Comparison of ENCODE assay signal across 9 mouse cellular contexts in genomic region chr10:103443070-103443469, GRCm38 (mm10).
DNase-seq lines count a peak whose midpoint lies in the region; ATAC-seq lines count a peak whose summit lies in the region.
"Had no signal": no experiment of that assay in that cellular context is flagged by ENCODE, and none has a peak within 500 bp of the region (broad histone marks: within the 10 kb centered on the region; RNA-seq: fewer than 3 reads in every experiment).

No protein-coding gene starts in this region.

- no peaks in the 10 kb centered on the region for H3K4me1 ChIP-seq in stomach, embryonic 14.5 days (ENCODE audit: control insufficient read depth, insufficient read depth, low read length)

- DNase-seq in right cerebral cortex, adult 18-20 months: peak; percentile 33
- no peak for DNase-seq in right cerebral cortex, postnatal 14 days
- DNase-seq in c-Kit-positive CD71-positive TER-119-positive erythroid progenitor cells, embryonic 14.5 days (ENCODE audit: low spot score): peak; percentile 38
- DNase-seq in forelimb bud, embryonic 11.5 days (ENCODE audit: low read depth, low spot score): peak; percentile 81
- DNase-seq in large intestine, adult 2 months (ENCODE audit: low read depth, low spot score): peak; percentile 4
- DNase-seq in lung, postnatal 14 days: peak; percentile 19

- 38% methylated on average over 3 of the region's 3 CpGs for WGBS in large intestine, adult 2 months
- whole genome bisulfite sequencing in stomach, embryonic 14.5 days: 35% methylated on average over 3 of the region's 3 CpGs

- no peaks in the 10 kb centered on the region for H3K9me3 ChIP-seq in stomach, embryonic 14.5 days (ENCODE audit: control insufficient read depth, low read depth, low read length)

- H3K36me3 ChIP-seq in stomach, embryonic 14.5 days (ENCODE audit: control insufficient read depth, insufficient read depth, low read length): no peaks in the 10 kb centered on the region

- no peaks in the 10 kb centered on the region for H3K27me3 ChIP-seq in stomach, embryonic 14.5 days (ENCODE audit: control insufficient read depth, insufficient read depth, low read length)

- no peak overlapping the region for H3K9ac ChIP-seq in stomach, embryonic 14.5 days (replicated peaks; ENCODE audit: low read depth, low read length)

- H3K4me3 ChIP-seq in stomach, embryonic 14.5 days (ENCODE audit: low read depth, low read length): no peak overlapping the region
- H3K4me3 ChIP-seq: erythroblast, embryonic 14.5 days had no signal

- no peak overlapping the region for H3K4me2 ChIP-seq in stomach, embryonic 14.5 days (replicated peaks; ENCODE audit: low read depth, low read length)

- H3K27ac ChIP-seq in stomach, embryonic 14.5 days (ENCODE audit: low read length): no peak overlapping the region

- peak; percentile 78; the same call in 1 of the 2 replicates for ATAC-seq in stomach, embryonic 14.5 days (ENCODE audit: insufficient number of reproducible peaks, insufficient read depth, low FRiP score, low read depth)
- ATAC-seq in inflammation-experienced regulatory T-cells, adult 6 months: no peak
